Mouse (Mus musculus): ENCODE data around the gene Aldh3b2. TPM values are rescaled to one million over a fixed set of nuclear protein-coding genes. Genes with fewer than 3 reads are reported as not detected.

The Aldh3b2 gene
- 0.78 and 0.84 TPM in 2 replicates for polyA plus RNA-seq (2015; fragmentation: Nextera tagmentation; extraction: Ambion mirVana)

- H3K9me3 ChIP-seq = no peaks in the 10 kb centered on the region
- no peak within 1 kb of the TSS for H3K4me2 ChIP-seq (replicated peaks)
- H3K4me1 ChIP-seq (replicated peaks) = 0 out of 2 replicates have a peak, but pooled peaks cover 5% of the 10 kb centered on the region
- 0 out of 2 replicates have a peak within 1 kb of the TSS, but pooled peaks have one; percentile 6 for H3K27ac ChIP-seq
- H3K4me3 ChIP-seq (replicated peaks) = no peak within 1 kb of the TSS
- H3K27me3 ChIP-seq (replicated peaks) = no peaks in the 10 kb centered on the region
- H3K36me3 ChIP-seq = no peaks in the 10 kb centered on the region
- no peak within 1 kb of the TSS for H3K9ac ChIP-seq
- ATAC-seq = peak; percentile 84
- WGBS = 19% methylated on average over 9 of the region's 9 CpGs
Measured at GRCm38 (mm10) chr19:3972229-3972628, at the start of gene Aldh3b2. TSS of gene Aldh3b2 (plus strand) at chr19:3972328.

DNA sequence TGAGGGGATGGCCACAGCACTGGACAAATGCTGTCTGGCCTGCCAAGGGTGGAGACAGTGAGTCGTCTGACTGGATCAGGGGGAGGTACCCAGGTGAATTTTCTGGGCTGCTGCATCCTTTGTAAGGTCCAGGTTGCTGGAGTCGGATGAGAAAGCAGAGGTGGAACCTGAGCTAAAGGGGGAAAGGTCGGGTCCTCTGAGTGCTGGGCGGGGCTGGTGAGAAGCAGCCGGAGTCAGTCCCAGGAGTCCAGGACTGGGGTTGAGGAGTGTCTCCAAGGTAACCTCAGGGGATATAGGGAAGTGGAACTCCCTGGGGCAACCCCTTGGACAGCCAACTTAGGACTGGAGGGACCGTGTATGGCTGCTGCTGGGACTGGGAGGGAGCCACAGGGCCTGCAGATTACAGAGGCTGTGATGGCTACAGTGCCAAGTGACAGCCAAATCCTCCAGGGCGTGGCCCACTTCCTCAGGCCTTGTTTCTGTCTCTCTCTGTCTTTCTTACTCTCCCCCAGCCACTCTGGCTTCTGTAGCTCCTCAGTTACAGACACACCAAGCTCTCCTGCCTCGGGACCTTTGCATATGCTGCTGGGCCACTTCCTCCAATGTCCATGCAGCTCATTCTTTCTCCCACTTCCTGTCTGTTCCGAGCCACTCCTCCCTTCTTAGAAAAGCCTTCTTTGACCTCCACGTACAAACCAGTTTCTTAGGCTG is 49.3 kb upstream of the Aldh3b2 start:
- WGBS = 48% methylated on average over 10 of the region's 10 CpGs
- Histone ChIP-seq H3K27ac (peak overlapping the region; percentile 59; the same call in 1 of the 2 replicates), H3K27me3 (replicated peaks) (no peaks in the 10 kb centered on the region), H3K4me2 (replicated peaks) (no peak overlapping the region), H3K4me3 (replicated peaks) (no peak overlapping the region), H3K36me3 (no peaks in the 10 kb centered on the region), H3K4me1 (replicated peaks) (peaks cover 7% of the 10 kb centered on the region), H3K9me3 (no peaks in the 10 kb centered on the region), H3K9ac (no peak overlapping the region)
- ATAC-seq = peak; percentile 46

DNA sequence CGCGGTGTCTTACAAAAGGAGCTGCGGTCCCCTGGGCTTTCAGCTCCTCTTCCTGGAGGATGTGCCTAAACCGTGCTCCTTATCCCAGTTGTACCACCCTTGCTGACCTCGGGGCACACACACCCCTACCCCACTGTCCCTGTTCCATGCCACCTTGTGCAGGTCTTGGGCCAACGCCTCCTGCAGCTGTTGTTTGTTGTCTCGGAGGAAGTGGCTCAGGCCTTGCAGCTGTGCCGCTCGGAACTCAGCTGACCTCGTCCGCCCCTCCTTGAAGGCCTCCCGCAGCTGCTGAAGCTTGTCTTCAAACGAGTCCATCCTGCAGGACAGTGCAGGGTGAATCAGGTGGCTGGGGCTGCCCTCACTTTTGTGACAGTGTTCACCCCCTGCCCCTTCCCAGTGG is 48.5 kb upstream of the Aldh3b2 start:
- ATAC-seq = peak; percentile 35; the same call in 1 of the 2 replicates
- Histone ChIP-seq H3K27ac (peak overlapping the region; percentile 59), H3K9me3 (no peaks in the 10 kb centered on the region), H3K27me3 (replicated peaks) (no peaks in the 10 kb centered on the region), H3K36me3 (no peaks in the 10 kb centered on the region), H3K4me2 (replicated peaks) (no peak overlapping the region), H3K9ac (no peak overlapping the region), H3K4me3 (replicated peaks) (no peak overlapping the region), H3K4me1 (replicated peaks) (peaks cover 7% of the 10 kb centered on the region)
- whole genome bisulfite sequencing = 51% methylated on average over 13 of the region's 13 CpGs

- 83% methylated on average over 8 of the region's 8 CpGs for WGBS
- Histone ChIP-seq H3K4me2 (replicated peaks) (no peak overlapping the region), H3K36me3 (no peaks in the 10 kb centered on the region), H3K9me3 (no peaks in the 10 kb centered on the region), H3K27ac (peak overlapping the region; percentile 59; the same call in 1 of the 2 replicates), H3K9ac (no peak overlapping the region), H3K4me3 (replicated peaks) (no peak overlapping the region), H3K27me3 (replicated peaks) (no peaks in the 10 kb centered on the region), H3K4me1 (replicated peaks) (peaks cover 10% of the 10 kb centered on the region)
- ATAC-seq = no peak
Measured at GRCm38 (mm10) chr19:3924190-3924589, 47.9 kb upstream of the Aldh3b2 start.

GRCm38 (mm10) chr19:3924868-3925267 is 47.3 kb upstream of the Aldh3b2 start:
- Histone ChIP-seq H3K9me3 (no peaks in the 10 kb centered on the region), H3K4me1 (replicated peaks) (peaks cover 17% of the 10 kb centered on the region), H3K4me3 (replicated peaks) (no peak overlapping the region), H3K9ac (no peak overlapping the region), H3K4me2 (replicated peaks) (no peak overlapping the region), H3K36me3 (no peaks in the 10 kb centered on the region), H3K27me3 (replicated peaks) (no peaks in the 10 kb centered on the region), H3K27ac (no peak overlapping the region)
- ATAC-seq = no peak
- WGBS = 92% methylated on average over 7 of the region's 7 CpGs

- Histone ChIP-seq H3K4me1 (replicated peaks) (peaks cover 27% of the 10 kb centered on the region), H3K9ac (no peak overlapping the region), H3K4me3 (replicated peaks) (no peak overlapping the region), H3K36me3 (no peaks in the 10 kb centered on the region), H3K27me3 (replicated peaks) (no peaks in the 10 kb centered on the region), H3K9me3 (no peaks in the 10 kb centered on the region), H3K27ac (no peak overlapping the region), H3K4me2 (replicated peaks) (no peak overlapping the region)
- 82% methylated on average over 6 of the region's 6 CpGs for WGBS
- no peak for ATAC-seq
Measured at GRCm38 (mm10) chr19:3925859-3926258, 46.3 kb upstream of the Aldh3b2 start.

- Histone ChIP-seq H3K4me1 (replicated peaks) (peaks cover 29% of the 10 kb centered on the region), H3K9ac (no peak overlapping the region), H3K4me2 (replicated peaks) (no peak overlapping the region), H3K27me3 (replicated peaks) (no peaks in the 10 kb centered on the region), H3K9me3 (no peaks in the 10 kb centered on the region), H3K27ac (no peak overlapping the region), H3K4me3 (replicated peaks) (no peak overlapping the region), H3K36me3 (no peaks in the 10 kb centered on the region)
- no peak for ATAC-seq
- WGBS = 53% methylated on average over 3 of the region's 3 CpGs
Measured at GRCm38 (mm10) chr19:3926279-3926678, 45.8 kb upstream of the Aldh3b2 start.

DNA sequence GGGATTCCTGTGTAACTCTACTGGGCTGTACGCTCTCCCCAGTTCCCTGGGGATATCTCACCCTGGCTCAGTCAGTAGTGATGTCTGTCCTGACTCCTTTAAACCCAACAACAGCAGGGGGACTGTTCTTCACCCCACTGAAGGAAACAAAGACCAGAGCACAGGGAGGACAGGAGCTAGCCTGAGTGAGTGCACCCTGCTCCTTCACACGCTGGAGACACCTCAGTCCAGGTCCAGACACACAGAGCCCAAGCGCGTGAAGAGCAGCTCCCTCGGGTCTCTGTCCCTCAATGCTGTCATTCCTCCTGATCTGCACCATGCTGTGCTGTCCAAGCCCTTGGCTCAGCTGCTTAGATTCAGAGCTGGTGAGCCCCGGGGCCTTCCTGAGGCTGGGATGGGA is 45.4 kb upstream of the Aldh3b2 start:
- Histone ChIP-seq H3K4me1 (replicated peaks) (peaks cover 29% of the 10 kb centered on the region), H3K4me3 (replicated peaks) (no peak overlapping the region), H3K27ac (no peak overlapping the region), H3K36me3 (no peaks in the 10 kb centered on the region), H3K27me3 (replicated peaks) (no peaks in the 10 kb centered on the region), H3K9ac (no peak overlapping the region), H3K9me3 (no peaks in the 10 kb centered on the region), H3K4me2 (replicated peaks) (no peak overlapping the region)
- WGBS = 65% methylated on average over 6 of the region's 6 CpGs
- ATAC-seq = no peak

DNA sequence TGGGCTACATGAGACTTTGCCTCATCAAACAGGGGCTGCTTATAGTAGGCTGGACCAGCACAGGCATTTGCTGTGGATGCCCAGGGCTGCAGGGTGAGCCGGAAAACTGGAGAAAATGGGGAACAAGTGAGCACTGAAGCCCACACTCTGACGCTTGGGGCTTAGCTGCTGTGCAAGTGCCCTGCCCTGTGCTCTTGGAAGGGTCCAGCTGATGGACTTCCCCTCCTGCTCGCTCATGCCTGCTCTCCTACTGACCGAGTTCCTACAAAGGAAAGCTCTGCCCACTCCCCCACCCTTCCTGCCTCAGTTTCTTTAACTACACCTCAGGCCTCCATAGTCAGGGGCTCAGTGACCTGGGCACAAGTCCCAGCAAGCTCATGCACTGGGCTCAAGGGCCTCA is 44.1 kb upstream of the Aldh3b2 start:
- Histone ChIP-seq H3K4me2 (replicated peaks) (no peak overlapping the region), H3K9me3 (no peaks in the 10 kb centered on the region), H3K27me3 (replicated peaks) (no peaks in the 10 kb centered on the region), H3K36me3 (no peaks in the 10 kb centered on the region), H3K4me1 (replicated peaks) (peaks cover 26% of the 10 kb centered on the region), H3K9ac (no peak overlapping the region), H3K4me3 (replicated peaks) (no peak overlapping the region), H3K27ac (no peak overlapping the region)
- ATAC-seq = no peak
- WGBS = 89% methylated on average over 4 of the region's 4 CpGs

DNA sequence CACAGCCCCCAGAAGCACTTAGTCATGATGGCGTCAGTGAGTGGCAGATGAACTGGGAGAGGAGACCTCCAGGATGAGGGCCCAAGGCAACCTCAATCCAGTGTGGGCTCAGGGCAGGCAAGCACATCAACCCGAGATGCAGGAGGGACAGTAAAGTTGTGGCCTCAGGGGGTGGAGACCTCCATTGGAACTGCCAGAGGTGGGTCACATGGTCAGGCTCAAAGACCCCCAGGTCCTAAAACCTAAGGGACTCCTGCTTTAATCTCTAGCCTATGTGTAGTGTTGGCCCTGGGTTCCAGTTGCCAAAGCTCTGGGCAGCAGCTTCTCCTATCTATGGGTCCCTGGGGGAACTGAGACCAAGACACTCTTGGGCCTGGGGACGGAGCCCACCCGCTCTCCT is 43.3 kb upstream of the Aldh3b2 start:
- no peaks in the 10 kb centered on the region for H3K9me3 ChIP-seq
- H3K4me1 ChIP-seq (replicated peaks) = peaks cover 25% of the 10 kb centered on the region
- H3K4me3 ChIP-seq (replicated peaks) = no peak overlapping the region
- no peak overlapping the region for H3K4me2 ChIP-seq (replicated peaks)
- no peaks in the 10 kb centered on the region for H3K27me3 ChIP-seq (replicated peaks)
- ATAC-seq = no peak
- H3K36me3 ChIP-seq = no peaks in the 10 kb centered on the region
- WGBS = 88% methylated on average over 4 of the region's 4 CpGs
- H3K27ac ChIP-seq = no peak overlapping the region
- no peak overlapping the region for H3K9ac ChIP-seq

- Histone ChIP-seq H3K4me2 (replicated peaks) (0 out of 2 replicates have a peak within 1 kb of the TSS, but pooled peaks have one; percentile 9), H3K9me3 (no peaks in the 10 kb centered on the region), H3K36me3 (no peaks in the 10 kb centered on the region), H3K27ac (peak within 1 kb of the TSS; percentile 72), H3K9ac (no peak within 1 kb of the TSS), H3K27me3 (replicated peaks) (no peaks in the 10 kb centered on the region), H3K4me1 (replicated peaks) (peaks cover 22% of the 10 kb centered on the region), H3K4me3 (replicated peaks) (no peak within 1 kb of the TSS)
- ATAC-seq = peak; percentile 80
- 42% methylated on average over 12 of the region's 12 CpGs for WGBS
Measured at GRCm38 (mm10) chr19:3929211-3929941, 42.8 kb upstream of the Aldh3b2 start, which contains the start of gene Aldh3b1. TSS of gene Aldh3b1 (minus strand) at chr19:3929808.

DNA sequence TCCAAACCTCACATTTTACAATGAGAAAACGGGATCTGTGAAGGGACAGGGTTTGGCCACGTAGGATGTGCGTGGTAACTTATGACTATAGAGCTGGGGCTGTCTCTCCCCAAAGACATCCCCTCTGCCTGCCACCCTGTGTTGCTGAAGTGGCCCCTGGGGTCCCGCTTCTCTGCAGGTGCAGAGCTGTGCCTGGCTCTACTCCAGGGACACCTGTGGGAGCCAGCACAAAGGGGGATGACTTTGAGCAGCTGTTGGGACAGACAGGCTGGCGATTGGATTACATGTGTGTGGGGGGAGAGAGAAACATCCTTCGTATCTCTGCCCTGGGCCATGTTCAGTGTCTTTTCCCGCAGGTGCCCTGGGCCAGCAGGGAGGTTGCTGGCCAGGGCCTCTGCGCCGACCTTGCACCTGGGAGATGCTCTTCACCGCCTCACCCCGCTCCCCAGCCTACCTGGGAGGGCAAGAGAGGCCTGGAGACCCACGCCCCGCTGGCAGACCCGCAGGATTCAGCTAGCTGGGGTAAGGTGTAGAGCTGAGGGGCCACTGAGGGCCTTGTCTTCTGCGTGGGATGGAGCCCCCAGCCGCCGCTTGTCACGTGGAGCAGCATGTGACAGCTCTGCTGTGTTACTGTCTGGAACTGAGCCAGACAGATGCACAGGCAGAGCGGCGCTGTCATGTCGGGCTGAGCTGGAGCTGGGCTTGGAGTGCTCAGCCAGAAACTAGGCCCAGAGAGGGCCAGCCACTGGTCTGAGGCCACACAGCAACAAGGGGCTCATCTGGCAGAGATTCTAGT is 41.7 kb upstream of the Aldh3b2 start:
- no peaks in the 10 kb centered on the region for H3K36me3 ChIP-seq
- peaks cover 26% of the 10 kb centered on the region for H3K4me1 ChIP-seq (replicated peaks)
- ATAC-seq = no peak
- no peak overlapping the region for H3K9ac ChIP-seq
- H3K9me3 ChIP-seq = no peaks in the 10 kb centered on the region
- H3K4me2 ChIP-seq (replicated peaks) = no peak overlapping the region
- WGBS = 70% methylated on average over 21 of the region's 21 CpGs
- no peak overlapping the region for H3K4me3 ChIP-seq (replicated peaks)
- no peaks in the 10 kb centered on the region for H3K27me3 ChIP-seq (replicated peaks)
- H3K27ac ChIP-seq = peak overlapping the region; percentile 72; the same call in 1 of the 2 replicates
